Mouse (Mus musculus) bone marrow macrophage, adult 2 months (primary cell): Measurements from ENCODE around the gene Map6.
A peak's percentile ranks its signal among the peaks of the same experiment; 100 is the strongest.

Experiments used
- CTCF ChIP-seq: IDR thresholded peaks from 2 replicates; pipeline ENCODE4 v1.5.1; 2012; ENCODE audit warnings: low read depth, mild to moderate bottlenecking, low read length, moderate library complexity
- POLR2A ChIP-seq: IDR thresholded peaks from 2 replicates; pipeline ENCODE4 v1.6.1; 2012; ENCODE audit warnings: mild to moderate bottlenecking, low read depth, low read length, borderline replicate concordance

DNA sequence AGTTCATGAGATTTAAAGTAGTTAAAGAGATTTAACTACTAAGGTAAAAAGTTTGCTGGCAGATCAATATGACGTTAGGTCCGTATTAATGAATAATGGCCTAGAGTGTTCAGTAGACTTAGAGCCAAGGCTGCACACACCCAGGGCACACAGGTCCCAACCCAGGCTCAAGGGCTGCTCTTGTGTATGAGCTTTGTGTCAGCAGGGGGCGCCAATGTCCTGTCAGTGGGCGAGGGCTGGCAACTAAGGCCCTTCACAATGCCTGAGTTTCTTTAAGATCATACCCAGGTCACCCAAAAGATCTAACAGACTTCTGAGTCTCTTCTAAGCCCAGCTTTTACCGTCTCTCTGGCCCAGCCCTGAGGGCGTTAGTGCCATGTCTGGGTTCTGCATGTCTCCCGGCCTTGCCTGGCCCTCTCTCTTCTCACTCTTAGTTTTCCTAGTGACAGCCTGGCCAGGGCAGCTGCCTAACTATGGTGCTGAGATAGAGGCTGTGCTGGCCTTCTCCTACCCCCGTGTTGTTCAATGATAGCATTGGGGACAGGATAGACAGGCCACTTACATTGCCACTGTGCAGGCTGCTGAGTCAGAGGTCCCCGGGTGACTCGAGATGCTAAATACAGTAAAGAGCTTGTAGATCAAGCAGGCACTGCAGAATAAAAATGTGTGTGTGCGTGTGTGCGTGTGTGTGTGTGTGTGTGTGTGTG is 65.7 kb downstream of the Map6 start:
- TF ChIP-seq CTCF = peak; percentile 71
- no peak for TF ChIP-seq POLR2A
